Mouse (Mus musculus) ES-Bruce4 (cell line): ENCODE results near the gene Pak3.

Source experiments
- CTCF ChIP-seq: IDR thresholded peaks from one replicate; pipeline ENCODE4 v1.8.1; 2011; ENCODE audit warnings: low read depth, low read length
- POLR2A ChIP-seq: IDR thresholded peaks from one replicate; pipeline ENCODE4 v1.8.1; 2011; ENCODE audit warnings: low read length; ENCODE audit not compliant: insufficient read depth

- TF ChIP-seq CTCF, result no peak
- TF ChIP-seq POLR2A, result no peak
Observed at GRCm38 (mm10) chrX:143826521-143826920, 308.1 kb downstream of the Pak3 start.
